Mouse (Mus musculus): Measurements from ENCODE around the gene Gpr132. TPM values are rescaled to one million over a fixed set of nuclear protein-coding genes. Genes with fewer than 3 reads are reported as not detected.

Gpr132 gene
- polyA plus RNA-seq, 1 experiment: 77.9 TPM

DNA sequence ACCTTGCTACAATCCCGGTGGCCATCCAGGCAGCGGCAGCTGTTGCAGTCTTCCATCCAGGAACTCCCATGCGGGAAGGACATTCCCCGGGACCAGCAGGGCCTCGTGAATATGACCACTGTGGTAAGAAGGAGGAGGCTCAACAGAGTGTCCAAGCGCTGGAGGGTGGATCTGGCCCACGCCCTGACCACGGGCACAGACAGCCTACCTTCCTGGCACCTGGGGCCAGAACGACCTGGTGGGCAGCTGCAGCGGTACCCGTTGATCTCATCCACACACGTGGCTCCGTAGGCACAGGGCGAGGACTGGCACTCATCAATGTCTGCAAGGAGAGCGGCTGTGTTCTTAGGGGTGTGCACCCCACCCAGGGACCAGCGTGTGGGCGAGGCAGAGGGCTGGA lies 43.7 kb upstream of the Gpr132 start:
- 95% methylated on average over 17 of the region's 17 CpGs for WGBS
- peaks cover 7% of the 10 kb centered on the region; the same call in 1 of the 2 replicates for H3K4me1 ChIP-seq (ENCODE audit: control insufficient read depth, insufficient read depth, insufficient read length)
- H3K27ac ChIP-seq (ENCODE audit: insufficient read depth, low read length): no peak overlapping the region
- no peaks in the 10 kb centered on the region for H3K36me3 ChIP-seq (ENCODE audit: control insufficient read depth, insufficient read depth, low read length)
- no peak for DNase-seq (ENCODE audit: low read depth in 1 of 2, low spot score in 2 of 2)
- no peak overlapping the region for H3K4me3 ChIP-seq (ENCODE audit: extremely low read depth, insufficient read depth, insufficient read length)
- no peak for TF ChIP-seq CTCF (IDR thresholded peaks at IDR 0.05; ENCODE audit: extremely low read depth, insufficient read depth, insufficient read length, insufficient replicate concordance)
- TF ChIP-seq POLR2A (IDR thresholded peaks at IDR 0.05; ENCODE audit: low read depth, low read length): no peak
- no peaks in the 10 kb centered on the region for H3K27me3 ChIP-seq (ENCODE audit: control insufficient read depth, insufficient read depth, low read length)

DNA sequence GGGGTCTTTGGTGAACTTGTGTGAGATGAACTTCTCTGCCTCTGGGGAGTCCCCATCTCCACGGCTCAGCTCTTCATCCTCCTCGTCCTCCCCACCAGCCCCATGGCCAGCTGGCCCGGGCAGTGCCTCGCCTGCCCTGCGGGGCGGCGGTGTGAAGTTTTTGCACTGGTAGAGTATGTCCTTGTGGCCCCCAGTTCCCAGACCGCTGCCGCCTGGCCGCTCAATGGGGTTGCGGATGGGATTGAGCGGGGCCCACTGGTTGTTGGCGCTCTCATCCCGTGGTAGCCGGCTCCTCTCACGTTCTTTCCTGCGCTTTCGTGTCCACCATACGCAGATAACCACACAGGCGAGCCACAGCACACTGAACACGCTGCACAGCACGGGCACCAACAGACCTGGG lies 41.0 kb upstream of the Gpr132 start:
- 95% methylated on average over 22 of the region's 22 CpGs for WGBS
- DNase-seq (ENCODE audit: low read depth in 1 of 2, low spot score in 2 of 2): no peak
- no peak overlapping the region for H3K27ac ChIP-seq (ENCODE audit: insufficient read depth, low read length)
- H3K36me3 ChIP-seq (ENCODE audit: control insufficient read depth, insufficient read depth, low read length): no peaks in the 10 kb centered on the region
- TF ChIP-seq CTCF (IDR thresholded peaks at IDR 0.05; ENCODE audit: extremely low read depth, insufficient read depth, insufficient read length, insufficient replicate concordance): no peak
- no peak for TF ChIP-seq POLR2A (IDR thresholded peaks at IDR 0.05; ENCODE audit: low read depth, low read length)
- no peaks in the 10 kb centered on the region for H3K27me3 ChIP-seq (ENCODE audit: control insufficient read depth, insufficient read depth, low read length)
- H3K4me3 ChIP-seq (ENCODE audit: extremely low read depth, insufficient read depth, insufficient read length): no peak overlapping the region
- peaks cover under 1% of the 10 kb centered on the region; the same call in 1 of the 2 replicates for H3K4me1 ChIP-seq (ENCODE audit: control insufficient read depth, insufficient read depth, insufficient read length)

DNA sequence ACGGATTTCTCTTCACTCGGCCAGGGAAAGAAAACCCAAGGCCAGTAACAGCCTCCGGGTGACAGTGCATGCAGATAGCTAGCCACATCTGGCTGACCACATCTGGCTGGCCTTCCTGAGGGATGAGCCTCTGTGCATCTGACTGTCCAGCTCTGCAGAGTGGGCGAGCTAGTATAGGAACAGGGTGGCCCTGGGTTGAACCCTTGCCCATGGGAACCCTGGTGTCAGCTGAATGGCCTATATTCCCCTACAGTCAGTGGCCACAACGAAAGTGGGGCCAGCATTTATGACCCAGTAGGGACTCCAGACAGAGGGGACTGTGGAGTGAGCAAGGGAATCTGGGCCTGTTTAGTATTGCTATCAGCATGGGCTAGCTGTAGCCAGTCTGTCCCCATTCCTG lies 37.0 kb upstream of the Gpr132 start:
- Histone ChIP-seq H3K36me3 (ENCODE audit: control insufficient read depth, insufficient read depth, low read length) (no peaks in the 10 kb centered on the region), H3K27me3 (ENCODE audit: control insufficient read depth, insufficient read depth, low read length) (no peaks in the 10 kb centered on the region), H3K27ac (ENCODE audit: insufficient read depth, low read length) (no peak overlapping the region), H3K4me1 (ENCODE audit: control insufficient read depth, insufficient read depth, insufficient read length) (no peaks in the 10 kb centered on the region), H3K4me3 (ENCODE audit: extremely low read depth, insufficient read depth, insufficient read length) (no peak overlapping the region)
- WGBS: 92% methylated on average over 5 of the region's 5 CpGs
- no peak for DNase-seq (ENCODE audit: low read depth in 1 of 2, low spot score in 2 of 2)
- TF ChIP-seq POLR2A (IDR thresholded peaks at IDR 0.05; ENCODE audit: low read depth, low read length): no peak
- TF ChIP-seq CTCF (IDR thresholded peaks at IDR 0.05; ENCODE audit: extremely low read depth, insufficient read depth, insufficient read length, insufficient replicate concordance): no peak

DNA sequence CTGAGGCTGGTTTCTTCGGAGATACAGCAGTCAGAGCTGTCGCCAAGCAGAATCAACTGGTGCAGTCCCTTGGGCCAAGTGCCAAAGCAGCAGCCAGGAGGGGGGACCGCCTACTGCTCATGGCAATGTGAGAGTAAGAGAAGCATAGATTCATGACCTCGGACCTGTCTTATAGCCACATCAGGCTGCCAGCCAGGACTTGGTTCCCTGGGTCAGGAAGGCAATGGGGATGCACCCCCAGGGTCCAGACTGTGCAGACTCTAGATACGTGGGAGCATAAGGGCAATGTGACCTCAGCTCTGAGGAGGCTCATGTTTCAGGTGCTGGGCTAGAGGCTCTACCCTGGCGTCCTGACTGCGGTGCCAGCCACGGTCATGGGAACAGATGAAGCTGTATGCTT lies 35.9 kb upstream of the Gpr132 start:
- Histone ChIP-seq H3K27ac (ENCODE audit: insufficient read depth, low read length) (no peak overlapping the region), H3K4me1 (ENCODE audit: control insufficient read depth, insufficient read depth, insufficient read length) (no peaks in the 10 kb centered on the region), H3K36me3 (ENCODE audit: control insufficient read depth, insufficient read depth, low read length) (no peaks in the 10 kb centered on the region), H3K4me3 (ENCODE audit: extremely low read depth, insufficient read depth, insufficient read length) (no peak overlapping the region), H3K27me3 (ENCODE audit: control insufficient read depth, insufficient read depth, low read length) (no peaks in the 10 kb centered on the region)
- TF ChIP-seq CTCF (IDR thresholded peaks at IDR 0.05; ENCODE audit: extremely low read depth, insufficient read depth, insufficient read length, insufficient replicate concordance): no peak
- no peak for TF ChIP-seq POLR2A (IDR thresholded peaks at IDR 0.05; ENCODE audit: low read depth, low read length)
- DNase-seq (ENCODE audit: low read depth in 1 of 2, low spot score in 2 of 2): no peak
- 82% methylated on average over 8 of the region's 8 CpGs for WGBS

DNA sequence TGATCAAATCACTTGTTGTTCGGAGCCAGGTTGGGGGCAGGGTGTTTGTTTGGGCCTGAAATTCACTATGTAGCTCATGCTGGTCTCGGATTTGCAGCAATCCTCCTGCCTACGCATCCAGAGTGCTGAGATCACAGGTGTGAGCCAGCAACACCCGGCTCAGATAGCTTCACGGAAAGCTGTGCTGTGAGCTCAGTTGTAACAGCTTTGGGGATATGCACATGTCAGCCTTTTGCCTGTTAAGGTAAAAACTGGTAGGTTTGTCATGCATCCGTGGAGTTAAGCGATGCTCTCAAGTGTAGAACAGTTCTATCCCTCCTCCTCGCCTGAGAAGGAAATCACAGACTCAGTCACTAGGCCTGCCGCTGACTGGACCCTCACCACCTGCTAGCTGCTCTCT lies 32.6 kb upstream of the Gpr132 start:
- H3K27me3 ChIP-seq (ENCODE audit: control insufficient read depth, insufficient read depth, low read length): no peaks in the 10 kb centered on the region
- no peak for DNase-seq (ENCODE audit: low read depth in 1 of 2, low spot score in 2 of 2)

DNA sequence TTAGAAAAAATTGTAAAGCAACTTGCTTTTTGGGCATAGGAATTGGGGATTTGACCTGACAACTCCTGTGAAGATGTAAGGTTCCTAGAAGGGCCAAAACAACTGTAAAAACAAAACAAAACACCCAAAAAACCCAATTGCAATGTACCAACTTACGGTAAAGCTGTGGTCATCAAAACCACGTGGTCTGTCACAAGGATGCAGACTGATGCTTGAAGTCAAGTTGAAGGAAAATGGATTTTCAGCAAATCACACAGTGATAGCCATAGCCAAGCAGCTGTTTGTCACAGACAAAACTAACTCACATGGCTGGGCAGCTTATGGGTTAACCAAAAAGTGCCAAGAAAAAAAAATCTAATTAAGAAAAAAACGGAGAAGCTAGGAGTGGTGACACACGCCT lies 30.9 kb upstream of the Gpr132 start:
- no peak for DNase-seq (ENCODE audit: low read depth in 1 of 2, low spot score in 2 of 2)
- no peak for TF ChIP-seq CTCF (IDR thresholded peaks at IDR 0.05; ENCODE audit: extremely low read depth, insufficient read depth, insufficient read length, insufficient replicate concordance)
- no peak for TF ChIP-seq POLR2A (IDR thresholded peaks at IDR 0.05; ENCODE audit: low read depth, low read length)
- Histone ChIP-seq H3K27me3 (ENCODE audit: control insufficient read depth, insufficient read depth, low read length) (no peaks in the 10 kb centered on the region), H3K4me1 (ENCODE audit: control insufficient read depth, insufficient read depth, insufficient read length) (peaks cover 14% of the 10 kb centered on the region; the same call in 1 of the 2 replicates), H3K36me3 (ENCODE audit: control insufficient read depth, insufficient read depth, low read length) (no peaks in the 10 kb centered on the region), H3K4me3 (ENCODE audit: extremely low read depth, insufficient read depth, insufficient read length) (no peak overlapping the region), H3K27ac (ENCODE audit: insufficient read depth, low read length) (no peak overlapping the region)
- WGBS: 69% methylated on average over 4 of the region's 4 CpGs

More for the DNA sequence above, 32.6 kb upstream of the Gpr132 start:
- no peaks in the 10 kb centered on the region for H3K36me3 ChIP-seq (ENCODE audit: control insufficient read depth, insufficient read depth, low read length)
- 92% methylated on average over 9 of the region's 9 CpGs for WGBS
- no peak overlapping the region for H3K27ac ChIP-seq (ENCODE audit: insufficient read depth, low read length)
- no peak overlapping the region for H3K4me3 ChIP-seq (ENCODE audit: extremely low read depth, insufficient read depth, insufficient read length)
- TF ChIP-seq POLR2A (IDR thresholded peaks at IDR 0.05; ENCODE audit: low read depth, low read length) (no peak), CTCF (IDR thresholded peaks at IDR 0.05; ENCODE audit: extremely low read depth, insufficient read depth, insufficient read length, insufficient replicate concordance) (no peak)
- H3K4me1 ChIP-seq (ENCODE audit: control insufficient read depth, insufficient read depth, insufficient read length): peaks cover under 1% of the 10 kb centered on the region; the same call in 1 of the 2 replicates

DNA sequence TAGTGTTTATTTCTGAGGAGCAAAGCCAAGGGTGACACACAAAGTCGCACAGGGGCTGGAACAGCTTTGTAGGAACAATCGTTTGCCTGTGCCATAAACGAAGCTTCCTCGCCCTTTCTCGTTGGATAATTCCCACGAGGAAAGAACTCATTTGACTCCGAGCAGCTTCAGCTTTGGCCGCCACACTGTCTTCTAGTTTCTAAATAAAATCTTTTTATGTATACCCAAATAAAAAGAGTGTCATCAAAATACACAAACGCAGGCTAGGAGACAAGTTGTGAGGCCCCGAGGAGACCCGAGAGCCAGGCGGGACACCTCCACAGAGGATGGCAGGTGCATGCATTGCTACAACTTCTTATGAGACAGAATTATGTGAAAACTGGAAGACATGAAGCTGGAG lies 30.3 kb upstream of the Gpr132 start:
- Histone ChIP-seq H3K27me3 (ENCODE audit: control insufficient read depth, insufficient read depth, low read length) (no peaks in the 10 kb centered on the region), H3K4me3 (ENCODE audit: extremely low read depth, insufficient read depth, insufficient read length) (no peak overlapping the region), H3K36me3 (ENCODE audit: control insufficient read depth, insufficient read depth, low read length) (no peaks in the 10 kb centered on the region), H3K4me1 (ENCODE audit: control insufficient read depth, insufficient read depth, insufficient read length) (peaks cover 14% of the 10 kb centered on the region; the same call in 1 of the 2 replicates), H3K27ac (ENCODE audit: insufficient read depth, low read length) (no peak overlapping the region)
- no peak for DNase-seq (ENCODE audit: low read depth in 1 of 2, low spot score in 2 of 2)
- TF ChIP-seq CTCF (IDR thresholded peaks at IDR 0.05; ENCODE audit: extremely low read depth, insufficient read depth, insufficient read length, insufficient replicate concordance) (no peak), POLR2A (IDR thresholded peaks at IDR 0.05; ENCODE audit: low read depth, low read length) (no peak)
- 85% methylated on average over 12 of the region's 12 CpGs for WGBS

Data from spleen, adult 2 months (tissue).